Mouse (Mus musculus): Measurements from ENCODE around the gene Vps41.

The Vps41 gene

GRCm38 (mm10) chr13:18794454-18794853 lies 77.4 kb downstream of the Vps41 start:
- DNase-seq (ENCODE audit: low spot score) = no peak

- no peak for DNase-seq (ENCODE audit: low spot score)
Measured at GRCm38 (mm10) chr13:18797555-18797954, 80.5 kb downstream of the Vps41 start.

- DNase-seq (ENCODE audit: low spot score) = no peak
Measured at GRCm38 (mm10) chr13:18800434-18800833, 83.3 kb downstream of the Vps41 start.

- no peak for DNase-seq (ENCODE audit: low spot score)
Measured at GRCm38 (mm10) chr13:18809465-18809864, 92.4 kb downstream of the Vps41 start.

GRCm38 (mm10) chr13:18809978-18810675 lies 93.0 kb downstream of the Vps41 start:
- DNase-seq (ENCODE audit: low spot score) = peak; percentile 69

- DNase-seq (ENCODE audit: low spot score) = peak; percentile 7
Measured at GRCm38 (mm10) chr13:18824420-18825123, 107.5 kb downstream of the Vps41 start.

- no peak for DNase-seq (ENCODE audit: low spot score)
Measured at GRCm38 (mm10) chr13:18827029-18827428, 109.9 kb downstream of the Vps41 start.

GRCm38 (mm10) chr13:18830486-18830885 lies 113.4 kb downstream of the Vps41 start:
- DNase-seq (ENCODE audit: low spot score) = no peak

- DNase-seq (ENCODE audit: low spot score) = no peak
Measured at GRCm38 (mm10) chr13:18839231-18839630, 122.1 kb downstream of the Vps41 start.

GRCm38 (mm10) chr13:18840366-18840765 lies 123.3 kb downstream of the Vps41 start:
- no peak for DNase-seq (ENCODE audit: low spot score)

GRCm38 (mm10) chr13:18841019-18841418 lies 123.9 kb downstream of the Vps41 start:
- no peak for DNase-seq (ENCODE audit: low spot score)

GRCm38 (mm10) chr13:18841752-18842282 lies 124.7 kb downstream of the Vps41 start:
- no peak for DNase-seq (ENCODE audit: low spot score)

- DNase-seq (ENCODE audit: low spot score) = no peak
Measured at GRCm38 (mm10) chr13:18842556-18842955, 125.5 kb downstream of the Vps41 start.

- DNase-seq (ENCODE audit: low spot score) = no peak
Measured at GRCm38 (mm10) chr13:18843546-18843945, 126.5 kb downstream of the Vps41 start.

GRCm38 (mm10) chr13:18847386-18847785 lies 130.3 kb downstream of the Vps41 start:
- DNase-seq (ENCODE audit: low spot score) = no peak

GRCm38 (mm10) chr13:18849563-18849962 lies 132.5 kb downstream of the Vps41 start:
- no peak for DNase-seq (ENCODE audit: low spot score)

GRCm38 (mm10) chr13:18851182-18851581 lies 134.1 kb downstream of the Vps41 start:
- DNase-seq (ENCODE audit: low spot score) = no peak

- DNase-seq (ENCODE audit: low spot score) = no peak
Measured at GRCm38 (mm10) chr13:18852718-18853117, 135.6 kb downstream of the Vps41 start.

- DNase-seq (ENCODE audit: low spot score) = peak; percentile 52
Measured at GRCm38 (mm10) chr13:18856026-18856802, 139.1 kb downstream of the Vps41 start.

- peak; percentile 83 for DNase-seq (ENCODE audit: low spot score)
Measured at GRCm38 (mm10) chr13:18858183-18858582, 141.1 kb downstream of the Vps41 start.

- DNase-seq (ENCODE audit: low spot score) = no peak
Measured at GRCm38 (mm10) chr13:18859389-18859788, 142.3 kb downstream of the Vps41 start.

- DNase-seq (ENCODE audit: low spot score) = peak; percentile 43
Measured at GRCm38 (mm10) chr13:18868030-18868490, 151.0 kb downstream of the Vps41 start.
